Mouse (Mus musculus): Measurements from ENCODE around the gene Olig3.

DNA sequence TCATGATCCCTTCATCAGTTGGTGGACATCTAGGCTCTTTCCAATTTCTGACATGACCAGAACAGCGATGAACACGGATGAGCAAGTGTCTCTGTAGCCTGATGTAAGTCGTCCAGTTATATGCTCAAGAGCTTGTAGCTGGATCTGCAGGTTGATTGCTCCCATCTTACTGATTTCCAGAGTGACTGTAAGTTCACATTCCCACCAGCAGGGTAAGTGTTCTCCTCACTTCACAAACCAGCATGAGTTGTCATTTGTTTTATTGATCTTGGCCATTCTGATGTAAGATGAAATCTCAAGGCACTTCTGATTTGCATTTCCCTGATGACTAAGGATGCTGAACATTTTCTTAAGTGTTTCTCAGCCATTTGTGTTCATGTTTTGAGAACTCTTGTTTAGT is 27.8 kb downstream of the Olig3 start:
- no peak for TF ChIP-seq CTCF (IDR thresholded peaks at IDR 0.05; ENCODE audit: extremely low read depth, insufficient read depth, insufficient read length, insufficient replicate concordance)
- no peak for TF ChIP-seq POLR2A (IDR thresholded peaks at IDR 0.05; ENCODE audit: low read depth, low read length)

Data from spleen, adult 2 months (tissue).